Mouse (Mus musculus) liver, postnatal 0 days (tissue): ENCODE measurements around the gene Nenf. TPM values are rescaled to one million over a fixed set of nuclear protein-coding genes. Genes with fewer than 3 reads are reported as not detected.

ENCODE experiments used
- ATAC-seq: fragments of 200-750 bp; cut with Nextera tagmentation; 2 replicates; pipeline ENCODE4 v1.8.0; 2017; ENCODE audit warnings: mild to moderate bottlenecking, moderate library complexity
- DNase-seq: peaks from one replicate; pipeline ENCODE4 v3.0.0-alpha.2; 2016
- H3K27ac ChIP-seq: fragments of 300-500 bp; sonication (generic); 2 replicates; pipeline ENCODE4 v1.5.1; 2014; ENCODE audit warnings: antibody characterized with exemption, moderate library complexity, mild to moderate bottlenecking, low read depth
- H3K27me3 ChIP-seq: fragments of 300-500 bp; sonication (generic); 2 replicates; pipeline ENCODE4 v1.6.1; 2014; ENCODE audit warnings: low read length, control low read depth, mixed read lengths; ENCODE audit not compliant: insufficient read depth
- H3K36me3 ChIP-seq: fragments of 300-500 bp; sonication (generic); replicated peaks from 2 replicates; pipeline ENCODE4 v1.6.1; 2014; ENCODE audit warnings: mild to moderate bottlenecking, control low read depth, low read length, moderate library complexity, mixed read lengths; ENCODE audit not compliant: insufficient read depth
- H3K4me1 ChIP-seq: fragments of 300-500 bp; sonication (generic); 2 replicates; pipeline ENCODE4 v1.6.1; 2014; ENCODE audit warnings: antibody characterized with exemption, mild to moderate bottlenecking, control low read depth; ENCODE audit not compliant: insufficient read depth
- H3K4me2 ChIP-seq: fragments of 300-500 bp; sonication (generic); 2 replicates; pipeline ENCODE4 v1.6.1; 2014; ENCODE audit warnings: low read depth, mild to moderate bottlenecking, low read length, moderate library complexity, mixed read lengths
- H3K4me3 ChIP-seq: fragments of 300-500 bp; sonication (generic); 2 replicates; pipeline ENCODE4 v1.5.1; 2014; ENCODE audit warnings: low read depth, low read length
- H3K9ac ChIP-seq: fragments of 300-500 bp; sonication (generic); replicated peaks from 2 replicates; pipeline ENCODE4 v1.6.1; 2014; ENCODE audit warnings: mild to moderate bottlenecking, moderate library complexity
- H3K9me3 ChIP-seq: fragments of 300-500 bp; sonication (generic); 2 replicates; pipeline ENCODE4 v1.6.1; 2016; ENCODE audit warnings: mild to moderate bottlenecking, control low read depth, low read length, mixed read lengths
- CTCF ChIP-seq: sonication (generic); IDR thresholded peaks from 2 replicates; pipeline ENCODE4 v1.5.1; 2016; ENCODE audit warnings: antibody characterized with exemption, low read depth
- EP300 ChIP-seq: IDR thresholded peaks from 2 replicates; pipeline ENCODE4 v1.6.1; 2016; ENCODE audit warnings: antibody characterized with exemption, low read depth, mild to moderate bottlenecking
- WGBS: fragments of 180-500 bp; shearing (Covaris S2); extraction: QIAGEN DNeasy Blood & Tissue Kit; methylation state at CpG from one replicate; pipeline ENCODE4 v1.1.7; 2014; ENCODE audit not compliant: insufficient replicate concordance; 5-methylcytosine and 5-hydroxymethylcytosine counted together
- polyA plus RNA-seq: library from polyadenylated mRNA; unstranded; fragments of >200 nt; fragmentation: Nextera tagmentation; extraction: Ambion mirVana; gene quantifications from 2 replicates; pipeline ENCODE4 v1.2.1, GENCODE M21; 2015

Gene Nenf
- polyA plus RNA-seq, 1 experiment from 2014 or later: 37.0 TPM

GRCm38 (mm10) chr1:191313926-191314325, 4.1 kb downstream of the Nenf start:
- TF ChIP-seq EP300: no peak
- no peak for TF ChIP-seq CTCF
- H3K27ac ChIP-seq: no peak overlapping the region
- no peaks in the 10 kb centered on the region for H3K27me3 ChIP-seq
- DNase-seq (no peak), ATAC-seq (no peak)
- H3K4me2 ChIP-seq: no peak overlapping the region
- WGBS: 62% methylated on average over 4 of the region's 4 CpGs
- H3K9ac ChIP-seq: no peak overlapping the region
- H3K9me3 ChIP-seq: no peaks in the 10 kb centered on the region
- H3K4me1 ChIP-seq: peaks cover 19% of the 10 kb centered on the region
- H3K4me3 ChIP-seq: no peak overlapping the region
- H3K36me3 ChIP-seq: no peaks in the 10 kb centered on the region

- peaks cover 16% of the 10 kb centered on the region for H3K4me1 ChIP-seq
- no peak for TF ChIP-seq CTCF
- no peaks in the 10 kb centered on the region for H3K27me3 ChIP-seq
- WGBS: 62% methylated on average over 6 of the region's 6 CpGs
- H3K4me3 ChIP-seq: peak overlapping the region; percentile 74
- peak overlapping the region; percentile 74; the same call in 1 of the 2 replicates for H3K27ac ChIP-seq
- DNase-seq: no peak
- H3K4me2 ChIP-seq: peak overlapping the region; percentile 69
- ATAC-seq: no peak
- no peaks in the 10 kb centered on the region for H3K36me3 ChIP-seq
- H3K9me3 ChIP-seq: no peaks in the 10 kb centered on the region
- H3K9ac ChIP-seq: peak overlapping the region; percentile 68
Observed at GRCm38 (mm10) chr1:191313158-191313557, 4.8 kb downstream of the Nenf start.

GRCm38 (mm10) chr1:191312513-191312941, 5.5 kb downstream of the Nenf start:
- Histone ChIP-seq H3K9ac (peak overlapping the region; percentile 68), H3K4me2 (peak overlapping the region; percentile 69), H3K36me3 (no peaks in the 10 kb centered on the region), H3K9me3 (no peaks in the 10 kb centered on the region), H3K4me3 (peak overlapping the region; percentile 74), H3K27me3 (no peaks in the 10 kb centered on the region), H3K27ac (peak overlapping the region; percentile 74), H3K4me1 (peaks cover 15% of the 10 kb centered on the region)
- no peak for TF ChIP-seq EP300
- peak; percentile 99 for TF ChIP-seq CTCF
- WGBS: under 1% methylated on average over 14 of the region's 14 CpGs
- ATAC-seq (peak; percentile 95), DNase-seq (peak; percentile 88)

GRCm38 (mm10) chr1:191311296-191311898, 6.6 kb downstream of the Nenf start:
- no peak for ATAC-seq
- DNase-seq: no peak
- peaks cover 8% of the 10 kb centered on the region for H3K4me1 ChIP-seq

GRCm38 (mm10) chr1:191307766-191308455, 10.1 kb downstream of the Nenf start:
- 84% methylated on average over 9 of the region's 9 CpGs for WGBS
- no peaks in the 10 kb centered on the region for H3K27me3 ChIP-seq
- H3K4me3 ChIP-seq: no peak overlapping the region
- no peak overlapping the region for H3K27ac ChIP-seq
- ATAC-seq (no peak), DNase-seq (no peak)
- H3K36me3 ChIP-seq: no peaks in the 10 kb centered on the region
- H3K4me1 ChIP-seq: peaks cover 3% of the 10 kb centered on the region
- TF ChIP-seq CTCF (peak; percentile 58), EP300 (no peak)
- no peaks in the 10 kb centered on the region for H3K9me3 ChIP-seq
- H3K9ac ChIP-seq: no peak overlapping the region
- no peak overlapping the region for H3K4me2 ChIP-seq

More at GRCm38 (mm10) chr1:191311296-191311898, 6.6 kb downstream of the Nenf start:
- H3K9me3 ChIP-seq: no peaks in the 10 kb centered on the region
- no peak overlapping the region for H3K9ac ChIP-seq
- WGBS: 57% methylated on average over 4 of the region's 4 CpGs
- H3K4me3 ChIP-seq: no peak overlapping the region
- H3K4me2 ChIP-seq: no peak overlapping the region
- no peaks in the 10 kb centered on the region for H3K36me3 ChIP-seq
- no peaks in the 10 kb centered on the region for H3K27me3 ChIP-seq
- no peak overlapping the region for H3K27ac ChIP-seq
- TF ChIP-seq CTCF (no peak), EP300 (no peak)

GRCm38 (mm10) chr1:191306316-191306715, 11.7 kb downstream of the Nenf start:
- Histone ChIP-seq H3K4me1 (no peaks in the 10 kb centered on the region), H3K27me3 (no peaks in the 10 kb centered on the region), H3K4me2 (no peak overlapping the region), H3K36me3 (no peaks in the 10 kb centered on the region), H3K9me3 (no peaks in the 10 kb centered on the region), H3K4me3 (no peak overlapping the region), H3K9ac (no peak overlapping the region), H3K27ac (no peak overlapping the region)
- no peak for DNase-seq
- ATAC-seq: no peak
- TF ChIP-seq CTCF (peak; percentile 21; the same call in 1 of the 2 replicates), EP300 (no peak)
- 84% methylated on average over 9 of the region's 9 CpGs for WGBS
